Mouse (Mus musculus) lung, embryonic 14.5 days (tissue): ENCODE measurements around the gene Atg2a. TPM values are rescaled to one million over a fixed set of nuclear protein-coding genes. Genes with fewer than 3 reads are reported as not detected.
A peak's percentile ranks its signal among the peaks of the same experiment; 100 is the strongest.
"Not testable (repeated sequence)": the region's sequence is repeated elsewhere in the genome, so short reads cannot be mapped to it uniquely, and the experiment has no call there.

Experiments
- ATAC-seq: fragments of 200-750 bp; cut with Nextera tagmentation; 2 replicates; pipeline ENCODE4 v1.8.0; 2017; ENCODE audit warnings: mild to moderate bottlenecking, moderate TSS enrichment, moderate library complexity; ENCODE audit not compliant: insufficient read depth
- DNase-seq: peaks from one replicate; pipeline ENCODE4 v3.0.0-alpha.2; 2015
- H3K27ac ChIP-seq: fragments of 300-500 bp; sonication (generic); 2 replicates; pipeline ENCODE4 v1.5.1; 2014; ENCODE audit warnings: low read depth, mild to moderate bottlenecking, moderate library complexity
- H3K27me3 ChIP-seq: fragments of 300-500 bp; sonication (generic); 2 replicates; pipeline ENCODE4 v1.6.1; 2014; ENCODE audit warnings: low read length, control low read depth; ENCODE audit not compliant: insufficient read depth
- H3K36me3 ChIP-seq: fragments of 300-500 bp; sonication (generic); 2 replicates; pipeline ENCODE4 v1.6.1; 2014; ENCODE audit warnings: control low read depth; ENCODE audit not compliant: insufficient read depth
- H3K4me1 ChIP-seq: fragments of 300-500 bp; sonication (generic); 2 replicates; pipeline ENCODE4 v1.6.1; 2014; ENCODE audit warnings: antibody characterized with exemption, control low read depth; ENCODE audit not compliant: insufficient read depth
- H3K4me2 ChIP-seq: fragments of 300-500 bp; sonication (generic); 2 replicates; pipeline ENCODE4 v1.6.1; 2014; ENCODE audit warnings: mild to moderate bottlenecking
- H3K4me3 ChIP-seq: fragments of 300-500 bp; sonication (generic); 2 replicates; pipeline ENCODE4 v1.5.1; 2014; ENCODE audit warnings: low read depth, low read length
- H3K9ac ChIP-seq: fragments of 300-500 bp; sonication (generic); 2 replicates; pipeline ENCODE4 v1.6.1; 2014
- H3K9me3 ChIP-seq: fragments of 300-500 bp; sonication (generic); 2 replicates; pipeline ENCODE4 v1.6.1; 2016; ENCODE audit warnings: low read depth, low read length, control low read depth
- CTCF ChIP-seq: IDR thresholded peaks from 2 replicates; pipeline ENCODE4 v1.5.1; 2016; ENCODE audit warnings: antibody characterized with exemption, low read depth
- WGBS: fragments of 180-500 bp; shearing (Covaris S2); extraction: QIAGEN DNeasy Blood & Tissue Kit; methylation state at CpG from one replicate; pipeline ENCODE4 v1.1.7; 2014; 5-methylcytosine and 5-hydroxymethylcytosine counted together
- microRNA counts: library from miRNA; unstranded; fragments of <30 nt; microRNA quantifications from one replicate; lab custom pipeline; 2016
- microRNA-seq: library from miRNA; unstranded; fragments of <30 nt; microRNA quantifications from one replicate; pipeline ENCODE4, GENCODE M21; 2016; ENCODE audit warnings: borderline number of aligned reads
- polyA plus RNA-seq: library from polyadenylated mRNA; unstranded; fragments of >200 nt; fragmentation: Nextera tagmentation; extraction: Ambion mirVana; gene quantifications from 2 replicates; pipeline ENCODE4 v1.2.1, GENCODE M21; 2014

Atg2a gene
- polyA plus RNA-seq, 1 experiment from 2014 or later: 13.0 TPM

GRCm38 (mm10) chr19:6307733-6308531 lies 66.5 kb downstream of the Atg2a start:
- no peak for ATAC-seq
- TF ChIP-seq CTCF: no peak
- H3K9ac ChIP-seq: no peak overlapping the region
- H3K4me2 ChIP-seq: peak overlapping the region; percentile 75; the same call in 1 of the 2 replicates
- peak overlapping the region; percentile 62; the same call in 1 of the 2 replicates for H3K4me3 ChIP-seq
- H3K27me3 ChIP-seq: no peaks in the 10 kb centered on the region
- peak overlapping the region; percentile 24; the same call in 1 of the 2 replicates for H3K27ac ChIP-seq
- H3K4me1 ChIP-seq: no peaks in the 10 kb centered on the region
- DNase-seq: no peak
- H3K36me3 ChIP-seq: peaks cover 20% of the 10 kb centered on the region
- no peaks in the 10 kb centered on the region for H3K9me3 ChIP-seq
- 58% methylated on average over 9 of the region's 9 CpGs for WGBS

- DNase-seq: no peak
- peaks cover 35% of the 10 kb centered on the region for H3K36me3 ChIP-seq
Measured at GRCm38 (mm10) chr19:6310181-6310580, 68.7 kb downstream of the Atg2a start.

GRCm38 (mm10) chr19:6311783-6312182 lies 70.3 kb downstream of the Atg2a start:
- not testable (repeated sequence) for H3K9me3 ChIP-seq, DNase-seq, H3K9ac ChIP-seq, H3K27ac ChIP-seq, H3K4me2 ChIP-seq, H3K4me1 ChIP-seq, ATAC-seq, H3K27me3 ChIP-seq, H3K4me3 ChIP-seq
- H3K36me3 ChIP-seq: peaks cover 50% of the 10 kb centered on the region
- WGBS: 82% methylated on average over 3 of the region's 3 CpGs

More at GRCm38 (mm10) chr19:6310181-6310580, 68.7 kb downstream of the Atg2a start:
- no peak for TF ChIP-seq CTCF
- ATAC-seq: no peak
- Histone ChIP-seq H3K9ac (no peak overlapping the region), H3K4me2 (no peak overlapping the region), H3K4me1 (no peaks in the 10 kb centered on the region), H3K4me3 (no peak overlapping the region), H3K27me3 (no peaks in the 10 kb centered on the region), H3K27ac (no peak overlapping the region), H3K9me3 (no peaks in the 10 kb centered on the region)
- WGBS: 92% methylated on average over 5 of the region's 5 CpGs

MicroRNAs encoded within 50 kb of the gene (microRNA counts, 519-probe panel; counts per million panel counts)
- 2,277 counts per million, percentile 34 among the panel's probes with 10 or more counts for microRNA mmu-miR-192 (lab: Ali Mortazavi, UCI)

Small RNAs within 50 kb of the gene (microRNA-seq; reads per million reads assigned to microRNA genes)
- gene Mir192: 99.3 reads per million, percentile 48 among the genes with 10 or more reads in this experiment
- gene Mir194-2: 71.3 reads per million, percentile 45 among the genes with 10 or more reads in this experiment

Other genes with a start within 250 kb of the Atg2a start
- gene Capn1, start 225.8 kb upstream of the Atg2a start, polyA plus RNA-seq: 9.6 and 11.3 TPM in 2 replicates
- 30.0 and 34.3 TPM in 2 replicates for gene Syvn1, start 195.1 kb upstream of the Atg2a start, polyA plus RNA-seq
- gene Mrpl49, start 183.9 kb upstream of the Atg2a start, polyA plus RNA-seq: 78.8 and 80.2 TPM in 2 replicates
- 825 and 884 TPM in 2 replicates for gene Fau, start 183.8 kb upstream of the Atg2a start, polyA plus RNA-seq
- gene Znhit2, start 180.5 kb upstream of the Atg2a start, polyA plus RNA-seq: 33.8 and 34.3 TPM in 2 replicates
- gene Tm7sf2, start 173.3 kb upstream of the Atg2a start, polyA plus RNA-seq: 11.3 and 14.9 TPM in 2 replicates
- 63.2 and 63.5 TPM in 2 replicates for gene Vps51, start 164.4 kb upstream of the Atg2a start, polyA plus RNA-seq
- gene Tmem262, start 161.6 kb upstream of the Atg2a start, polyA plus RNA-seq: not detected in 2 replicates
- 1.0 and 1.6 TPM in 2 replicates for gene Gm28374, start 159.4 kb upstream of the Atg2a start, polyA plus RNA-seq
- gene Zfpl1, start 156.7 kb upstream of the Atg2a start, polyA plus RNA-seq: 68.8 and 72.3 TPM in 2 replicates
- 49.0 and 52.7 TPM in 2 replicates for gene Cdca5, start 156.7 kb upstream of the Atg2a start, polyA plus RNA-seq
- 0.68 TPM in 1 of 2 replicates, not detected in the other for gene AC131692.1, start 147.2 kb upstream of the Atg2a start, polyA plus RNA-seq
- gene Naaladl1, start 135.9 kb upstream of the Atg2a start, polyA plus RNA-seq: 0.51 and 0.57 TPM in 2 replicates
- gene Sac3d1, start 123.0 kb upstream of the Atg2a start, polyA plus RNA-seq: 55.2 and 56.5 TPM in 2 replicates
- gene Snx15, start 113.4 kb upstream of the Atg2a start, polyA plus RNA-seq: 28.6 and 35.3 TPM in 2 replicates
- gene Batf2, start 100.7 kb upstream of the Atg2a start, polyA plus RNA-seq: 0.18 and 0.28 TPM in 2 replicates
- gene Arl2, start 100.1 kb upstream of the Atg2a start, polyA plus RNA-seq: 78.8 and 89.2 TPM in 2 replicates
- not detected in 2 replicates for gene Majin, start 57.3 kb upstream of the Atg2a start, polyA plus RNA-seq
- 0.54 and 0.78 TPM in 2 replicates for gene Gpha2, start 15.3 kb upstream of the Atg2a start, polyA plus RNA-seq
- gene Ppp2r5b, start 5.8 kb upstream of the Atg2a start, polyA plus RNA-seq: 16.4 and 19.3 TPM in 2 replicates
- 50.3 and 53.2 TPM in 2 replicates for gene Ehd1, start 35.1 kb downstream of the Atg2a start, polyA plus RNA-seq
- gene Cdc42bpg, start 64.8 kb downstream of the Atg2a start, polyA plus RNA-seq: 0.82 and 1.2 TPM in 2 replicates
- 60.3 and 68.6 TPM in 2 replicates for gene Men1, start 93.3 kb downstream of the Atg2a start, polyA plus RNA-seq
- gene Map4k2, start 99.5 kb downstream of the Atg2a start, polyA plus RNA-seq: 13.4 and 22.2 TPM in 2 replicates
- gene Sf1, start 122.0 kb downstream of the Atg2a start, polyA plus RNA-seq: 177 and 200 TPM in 2 replicates
- 6.1 and 9.3 TPM in 2 replicates for gene Pygm, start 142.7 kb downstream of the Atg2a start, polyA plus RNA-seq
- gene Rasgrp2, start 157.7 kb downstream of the Atg2a start, polyA plus RNA-seq: 34.8 and 35.1 TPM in 2 replicates
- gene Nrxn2, start 177.1 kb downstream of the Atg2a start, polyA plus RNA-seq: 0.47 and 1.1 TPM in 2 replicates